Mouse (Mus musculus) adrenal gland, postnatal 25 days (tissue): ENCODE measurements around the gene Nfix. TPM values are rescaled to one million over a fixed set of nuclear protein-coding genes. Genes with fewer than 3 reads are reported as not detected.

ENCODE experiments used
- DNase-seq: peaks from one replicate; pipeline ENCODE4 v3.0.0; 2021; ENCODE audit warnings: mixed read lengths
- total RNA-seq: library from RNA; stranded (reverse); gene quantifications from 2 replicates; pipeline ENCODE4 v1.2.3, GENCODE M21; 2021

Gene Nfix
- total RNA-seq, 1 experiment from 2014 or later = 111 TPM

GRCm38 (mm10) chr8:84797971-84798370 lies 2.2 kb downstream of the Nfix start:
- no peak for DNase-seq

GRCm38 (mm10) chr8:84797256-84797797 lies 2.8 kb downstream of the Nfix start:
- no peak for DNase-seq

- no peak for DNase-seq
Observed at GRCm38 (mm10) chr8:84794486-84794885, 5.7 kb downstream of the Nfix start.

- DNase-seq = no peak
Observed at GRCm38 (mm10) chr8:84793791-84794485, 6.2 kb downstream of the Nfix start.

GRCm38 (mm10) chr8:84793134-84793533 lies 7.0 kb downstream of the Nfix start:
- DNase-seq = no peak

GRCm38 (mm10) chr8:84792429-84792947 lies 7.7 kb downstream of the Nfix start:
- no peak for DNase-seq

GRCm38 (mm10) chr8:84790537-84790936 lies 9.6 kb downstream of the Nfix start:
- no peak for DNase-seq

- peak; percentile 53 for DNase-seq
Observed at GRCm38 (mm10) chr8:84789855-84790486, 10.2 kb downstream of the Nfix start.

GRCm38 (mm10) chr8:84789345-84789744 lies 10.8 kb downstream of the Nfix start:
- no peak for DNase-seq

- DNase-seq = peak; percentile 56
Observed at GRCm38 (mm10) chr8:84788896-84789295, 11.2 kb downstream of the Nfix start.

- DNase-seq = no peak
Observed at GRCm38 (mm10) chr8:84787523-84788302, 12.4 kb downstream of the Nfix start.

GRCm38 (mm10) chr8:84786801-84787467 lies 13.2 kb downstream of the Nfix start:
- no peak for DNase-seq

- peak; percentile 37 for DNase-seq
Observed at GRCm38 (mm10) chr8:84785756-84786677, 14.1 kb downstream of the Nfix start.

GRCm38 (mm10) chr8:84785506-84785755 lies 14.7 kb downstream of the Nfix start:
- no peak for DNase-seq

GRCm38 (mm10) chr8:84784681-84785505 lies 15.3 kb downstream of the Nfix start:
- no peak for DNase-seq

GRCm38 (mm10) chr8:84783919-84784581 lies 16.1 kb downstream of the Nfix start:
- DNase-seq = peak; percentile 45

GRCm38 (mm10) chr8:84783198-84783918 lies 16.8 kb downstream of the Nfix start:
- DNase-seq = no peak

GRCm38 (mm10) chr8:84782680-84783079 lies 17.5 kb downstream of the Nfix start:
- DNase-seq = no peak
